20 mouse cellular contexts compared by ENCODE assay signal in genomic region chr11:9533189-9533588, GRCm38 (mm10).
A peak's percentile ranks its signal among the peaks of the same experiment; 100 is the strongest.
DNase-seq lines count a peak whose midpoint lies in the region; ATAC-seq lines count a peak whose summit lies in the region.
"Had no signal": no experiment of that assay in that cellular context is flagged by ENCODE, and none has a peak within 500 bp of the region (broad histone marks: within the 10 kb centered on the region; RNA-seq: fewer than 3 reads in every experiment).

No protein-coding gene starts in this region.

- peak; percentile 66 for ATAC-seq in granulocyte monocyte progenitor cell, adult 5-6 weeks (replicated peaks; ENCODE audit: poor library complexity, severe bottlenecking)
- ATAC-seq in megakaryocyte progenitor cell, adult 5-6 weeks (replicated peaks; ENCODE audit: poor library complexity), result peak; percentile 54
- ATAC-seq: activated CD4-positive, CD25-positive, alpha-beta regulatory T cell, adult 4 months; CD4-positive, CD25-positive, alpha-beta regulatory T cell, adult 4 months; forebrain, embryonic 13.5 days; forebrain, embryonic 15.5 days; forebrain, postnatal 0 days; Patski had no signal

- DNase-seq in 416B (ENCODE audit: low read depth), result peak; percentile 81
- no peak for DNase-seq in spleen, postnatal 36 days (ENCODE audit: low spot score in 2 of 2)
- no peak for DNase-seq in testis, postnatal 14 days (ENCODE audit: low spot score)
- DNase-seq: adrenal gland, adult 8-10 months; adrenal gland, postnatal 14 days; adrenal gland, postnatal 36 days; B cell, adult 2 months; cerebellum, adult 11-12 months; cerebellum, adult 2 months; cerebellum, adult 9-10 months; cerebellum, postnatal 10 days; cerebellum, postnatal 25 days; forebrain, postnatal 0 days had no signal
